Mouse (Mus musculus) lung, embryonic 14.5 days (tissue): ENCODE results near the gene Camk2d. TPM values are rescaled to one million over a fixed set of nuclear protein-coding genes. Genes with fewer than 3 reads are reported as not detected.

Experiments used
- ATAC-seq: fragments of 200-750 bp; cut with Nextera tagmentation; 2 replicates; pipeline ENCODE4 v1.8.0; 2017; ENCODE audit warnings: mild to moderate bottlenecking, moderate TSS enrichment, moderate library complexity; ENCODE audit not compliant: insufficient read depth
- DNase-seq: peaks from one replicate; pipeline ENCODE4 v3.0.0-alpha.2; 2015
- H3K27ac ChIP-seq: fragments of 300-500 bp; sonication (generic); 2 replicates; pipeline ENCODE4 v1.5.1; 2014; ENCODE audit warnings: low read depth, mild to moderate bottlenecking, moderate library complexity
- H3K27me3 ChIP-seq: fragments of 300-500 bp; sonication (generic); 2 replicates; pipeline ENCODE4 v1.6.1; 2014; ENCODE audit warnings: low read length, control low read depth; ENCODE audit not compliant: insufficient read depth
- H3K36me3 ChIP-seq: fragments of 300-500 bp; sonication (generic); 2 replicates; pipeline ENCODE4 v1.6.1; 2014; ENCODE audit warnings: control low read depth; ENCODE audit not compliant: insufficient read depth
- H3K4me1 ChIP-seq: fragments of 300-500 bp; sonication (generic); 2 replicates; pipeline ENCODE4 v1.6.1; 2014; ENCODE audit warnings: antibody characterized with exemption, control low read depth; ENCODE audit not compliant: insufficient read depth
- H3K4me2 ChIP-seq: fragments of 300-500 bp; sonication (generic); 2 replicates; pipeline ENCODE4 v1.6.1; 2014; ENCODE audit warnings: mild to moderate bottlenecking
- H3K4me3 ChIP-seq: fragments of 300-500 bp; sonication (generic); 2 replicates; pipeline ENCODE4 v1.5.1; 2014; ENCODE audit warnings: low read depth, low read length
- H3K9ac ChIP-seq: fragments of 300-500 bp; sonication (generic); 2 replicates; pipeline ENCODE4 v1.6.1; 2014
- H3K9me3 ChIP-seq: fragments of 300-500 bp; sonication (generic); 2 replicates; pipeline ENCODE4 v1.6.1; 2016; ENCODE audit warnings: low read depth, low read length, control low read depth
- CTCF ChIP-seq: IDR thresholded peaks from 2 replicates; pipeline ENCODE4 v1.5.1; 2016; ENCODE audit warnings: antibody characterized with exemption, low read depth
- WGBS: fragments of 180-500 bp; shearing (Covaris S2); extraction: QIAGEN DNeasy Blood & Tissue Kit; methylation state at CpG from one replicate; pipeline ENCODE4 v1.1.7; 2014; 5-methylcytosine and 5-hydroxymethylcytosine counted together
- polyA plus RNA-seq: library from polyadenylated mRNA; unstranded; fragments of >200 nt; fragmentation: Nextera tagmentation; extraction: Ambion mirVana; gene quantifications from 2 replicates; pipeline ENCODE4 v1.2.1, GENCODE M21; 2014

The Camk2d gene
- polyA plus RNA-seq, 1 experiment from 2014 or later: 43.2 TPM

DNA sequence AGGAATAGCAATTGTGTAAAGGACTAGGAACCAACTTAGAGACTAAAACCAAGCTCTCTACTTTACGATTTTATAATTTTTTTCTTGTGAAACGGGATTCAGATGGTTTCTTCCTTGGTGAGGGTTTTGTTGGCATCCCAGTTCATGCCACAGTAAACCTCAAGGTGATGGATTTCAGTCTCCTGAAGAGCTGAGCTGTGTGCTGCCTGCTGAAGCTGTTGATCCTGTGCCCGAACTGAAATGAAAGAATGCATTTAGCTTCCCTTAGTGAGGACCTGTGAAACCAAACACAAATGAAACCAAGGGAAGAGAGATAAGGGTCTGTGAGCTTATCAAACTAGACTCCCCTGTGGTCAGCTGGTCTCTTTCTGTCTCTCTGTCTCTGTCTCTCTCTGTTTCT, 103.6 kb downstream of the Camk2d start:
- no peak overlapping the region for H3K4me3 ChIP-seq
- H3K27ac ChIP-seq: no peak overlapping the region
- H3K9ac ChIP-seq: no peak overlapping the region
- H3K9me3 ChIP-seq: no peaks in the 10 kb centered on the region
- no peaks in the 10 kb centered on the region for H3K36me3 ChIP-seq
- no peaks in the 10 kb centered on the region for H3K4me1 ChIP-seq
- no peak for ATAC-seq
- TF ChIP-seq CTCF: no peak
- no peak overlapping the region for H3K4me2 ChIP-seq
- DNase-seq: no peak
- 60% methylated on average over 3 of the region's 3 CpGs for WGBS
- H3K27me3 ChIP-seq: no peaks in the 10 kb centered on the region

DNA sequence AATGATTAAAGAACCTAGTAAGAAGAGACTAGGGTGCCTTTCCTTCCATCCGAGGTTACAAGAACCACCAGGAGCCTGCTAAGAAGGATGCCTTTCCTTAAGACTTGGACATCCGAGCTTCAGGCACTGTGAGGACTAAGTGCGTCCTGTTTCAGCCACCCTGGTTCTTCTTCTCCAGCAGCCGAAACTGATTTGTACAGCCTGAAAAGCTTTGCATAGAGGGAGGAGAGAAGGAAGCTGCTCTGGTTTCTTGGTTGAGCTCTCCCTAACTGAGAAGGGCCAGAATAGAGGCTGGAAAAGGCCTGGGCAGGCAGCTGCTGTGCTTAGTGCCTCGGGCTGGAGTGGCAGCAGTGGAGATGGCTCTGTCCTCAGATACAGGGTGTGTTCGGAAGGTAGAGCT, 105.0 kb downstream of the Camk2d start:
- H3K9ac ChIP-seq: no peak overlapping the region
- H3K4me1 ChIP-seq: no peaks in the 10 kb centered on the region
- no peak overlapping the region for H3K4me2 ChIP-seq
- 79% methylated on average over 6 of the region's 6 CpGs for WGBS
- H3K4me3 ChIP-seq: no peak overlapping the region
- no peak for DNase-seq
- ATAC-seq: no peak
- no peaks in the 10 kb centered on the region for H3K27me3 ChIP-seq
- no peaks in the 10 kb centered on the region for H3K9me3 ChIP-seq
- TF ChIP-seq CTCF: no peak
- H3K36me3 ChIP-seq: no peaks in the 10 kb centered on the region
- no peak overlapping the region for H3K27ac ChIP-seq

DNA sequence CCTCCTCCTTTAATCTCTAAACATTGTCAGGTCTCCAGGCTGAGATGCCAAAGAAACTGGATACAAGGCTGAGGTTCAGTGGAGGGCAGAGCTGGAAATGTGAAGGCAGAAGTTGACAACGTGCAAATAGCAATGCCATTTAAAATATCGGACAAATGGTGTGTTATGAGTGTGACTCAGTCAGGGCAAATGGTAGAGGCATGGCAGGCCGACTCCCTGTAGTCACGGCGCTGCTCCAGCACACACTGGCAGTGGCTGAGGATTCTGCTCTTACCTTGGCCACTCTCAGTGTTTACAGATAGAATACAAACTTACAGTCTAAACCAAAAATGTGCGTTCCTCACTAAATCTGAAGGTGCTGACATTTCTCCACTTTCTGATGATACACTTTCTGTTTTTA, 105.5 kb downstream of the Camk2d start:
- Histone ChIP-seq H3K36me3 (no peaks in the 10 kb centered on the region), H3K9me3 (no peaks in the 10 kb centered on the region), H3K27me3 (no peaks in the 10 kb centered on the region), H3K4me1 (no peaks in the 10 kb centered on the region), H3K27ac (no peak overlapping the region), H3K9ac (no peak overlapping the region), H3K4me2 (no peak overlapping the region), H3K4me3 (no peak overlapping the region)
- ATAC-seq (no peak), DNase-seq (no peak)
- TF ChIP-seq CTCF: no peak
- WGBS: 52% methylated on average over 6 of the region's 6 CpGs

- H3K36me3 ChIP-seq: no peaks in the 10 kb centered on the region
- H3K4me3 ChIP-seq: no peak overlapping the region
- H3K27ac ChIP-seq: no peak overlapping the region
- H3K9me3 ChIP-seq: no peaks in the 10 kb centered on the region
- no peak for ATAC-seq
- no peak overlapping the region for H3K9ac ChIP-seq
- no peak overlapping the region for H3K4me2 ChIP-seq
- DNase-seq: no peak
- H3K27me3 ChIP-seq: no peaks in the 10 kb centered on the region
- WGBS: 79% methylated on average over 1 of the region's 1 CpGs
- TF ChIP-seq CTCF: no peak
- no peaks in the 10 kb centered on the region for H3K4me1 ChIP-seq
These were observed 109.4 kb downstream of the Camk2d start for GRCm38 (mm10) chr3:126705490-126705889.

- WGBS: 96% methylated on average over 1 of the region's 1 CpGs
- H3K27ac ChIP-seq: no peak overlapping the region
- no peak overlapping the region for H3K4me3 ChIP-seq
- H3K9me3 ChIP-seq: no peaks in the 10 kb centered on the region
- ATAC-seq: no peak
- H3K9ac ChIP-seq: no peak overlapping the region
- no peaks in the 10 kb centered on the region for H3K36me3 ChIP-seq
- no peak for TF ChIP-seq CTCF
- no peak overlapping the region for H3K4me2 ChIP-seq
- H3K4me1 ChIP-seq: no peaks in the 10 kb centered on the region
- H3K27me3 ChIP-seq: no peaks in the 10 kb centered on the region
- DNase-seq: no peak
These were observed 118.2 kb downstream of the Camk2d start for GRCm38 (mm10) chr3:126714281-126714680.

DNA sequence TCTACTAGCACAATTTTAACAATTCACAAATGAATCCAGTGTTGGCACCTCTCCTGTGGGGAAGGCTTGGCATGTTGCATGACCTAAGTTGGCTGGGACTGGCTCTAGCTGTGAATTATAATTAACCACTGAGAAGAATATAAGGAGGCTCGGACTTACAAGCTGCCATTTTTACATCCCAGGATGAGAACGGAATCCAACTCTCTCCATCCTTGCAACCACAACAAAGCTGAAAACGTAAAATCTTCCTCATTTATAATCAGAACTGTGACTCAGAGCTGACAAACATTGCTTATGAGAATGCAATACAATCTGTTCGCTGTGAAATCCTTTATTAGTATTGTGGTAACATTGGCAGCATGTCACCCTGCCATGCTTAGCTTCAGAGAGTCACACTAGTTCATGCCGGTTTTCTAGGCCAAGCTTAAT, 126.9 kb downstream of the Camk2d start:
- 85% methylated on average over 5 of the region's 5 CpGs for WGBS
- no peaks in the 10 kb centered on the region for H3K4me1 ChIP-seq
- no peaks in the 10 kb centered on the region for H3K27me3 ChIP-seq
- no peak overlapping the region for H3K4me2 ChIP-seq
- no peak for DNase-seq
- no peaks in the 10 kb centered on the region for H3K9me3 ChIP-seq
- no peak overlapping the region for H3K27ac ChIP-seq
- no peak overlapping the region for H3K9ac ChIP-seq
- no peak for TF ChIP-seq CTCF
- ATAC-seq: no peak
- no peaks in the 10 kb centered on the region for H3K36me3 ChIP-seq
- no peak overlapping the region for H3K4me3 ChIP-seq

DNA sequence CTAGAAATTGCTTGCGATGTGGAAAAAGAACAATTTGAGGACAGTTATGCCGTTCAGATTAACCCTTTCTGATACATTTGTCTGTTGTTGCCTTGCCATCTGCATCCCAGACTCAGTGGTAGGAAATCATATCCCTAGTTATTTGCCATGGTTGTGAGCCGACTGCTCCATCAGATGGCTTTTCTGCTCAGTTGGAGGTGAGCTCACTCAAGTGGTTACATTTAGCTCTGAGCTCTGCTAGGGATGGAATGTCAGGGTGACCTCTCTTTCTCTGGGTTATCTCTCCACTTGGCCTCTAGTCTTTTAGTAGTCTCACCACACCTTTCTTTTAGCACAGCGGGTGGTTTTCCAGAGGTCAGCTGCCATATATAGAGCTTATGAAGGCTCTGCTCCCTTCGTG, 127.4 kb downstream of the Camk2d start:
- no peaks in the 10 kb centered on the region for H3K4me1 ChIP-seq
- H3K36me3 ChIP-seq: no peaks in the 10 kb centered on the region
- no peaks in the 10 kb centered on the region for H3K9me3 ChIP-seq
- H3K4me3 ChIP-seq: no peak overlapping the region
- no peak overlapping the region for H3K27ac ChIP-seq
- no peak overlapping the region for H3K4me2 ChIP-seq
- TF ChIP-seq CTCF: no peak
- no peak for DNase-seq
- 51% methylated on average over 5 of the region's 5 CpGs for WGBS
- no peak overlapping the region for H3K9ac ChIP-seq
- H3K27me3 ChIP-seq: no peaks in the 10 kb centered on the region
- ATAC-seq: no peak

- no peak for ATAC-seq
- H3K27ac ChIP-seq: no peak overlapping the region
- TF ChIP-seq CTCF: no peak
- no peak overlapping the region for H3K9ac ChIP-seq
- H3K4me3 ChIP-seq: no peak overlapping the region
- no peaks in the 10 kb centered on the region for H3K9me3 ChIP-seq
- DNase-seq: no peak
- no peak overlapping the region for H3K4me2 ChIP-seq
- H3K27me3 ChIP-seq: no peaks in the 10 kb centered on the region
- H3K4me1 ChIP-seq: no peaks in the 10 kb centered on the region
- WGBS: 77% methylated on average over 9 of the region's 9 CpGs
- H3K36me3 ChIP-seq: no peaks in the 10 kb centered on the region
These were observed 129.5 kb downstream of the Camk2d start for GRCm38 (mm10) chr3:126725647-126726046.
